Mouse (Mus musculus) left cerebral cortex, postnatal 10 days (tissue): ENCODE measurements around the gene Rraga. TPM values are rescaled to one million over a fixed set of nuclear protein-coding genes. Genes with fewer than 3 reads are reported as not detected.

ENCODE experiments used
- DNase-seq, 2 experiments: peaks; one replicate each; pipeline ENCODE4 v3.0.0; 2021 to 2022; ENCODE audit warnings: low spot score in 2 of 2, mixed read lengths in 1 of 2; ENCODE audit errors: extremely low spot score in 1 of 2
- intact Hi-C: fragments of 180-260 bp; cut with DNase I; formaldehyde crosslinking; loops from one replicate; pipeline ENCODE4 v1.15.1; 2025
- total RNA-seq, 2 experiments: library from RNA; stranded (reverse); gene quantifications; 2 replicates each; pipeline ENCODE4 v1.2.3; 2021

Rraga gene
- 100 to 1,000 TPM; 152 to 158 TPM for total RNA-seq

GRCm38 (mm10) chr4:86575283-86575983 is at the start of gene Rraga:
TSS of gene Rraga (plus strand) at chr4:86575668.
- DNase-seq, result peak; percentile 95 to 98
- intact Hi-C loops, result loop anchor here (5.0 kb wide), 2 partner anchors 37 to 122 kb away; partner anchors contain the start of gene Haus6

GRCm38 (mm10) chr4:86527162-86528136 is 48.0 kb upstream of the Rraga start:
- intact Hi-C loops, result no loop called here
- DNase-seq, result no peak

GRCm38 (mm10) chr4:86529161-86529560 is 46.3 kb upstream of the Rraga start:
- intact Hi-C loops, result no loop called here
- no peak for DNase-seq

GRCm38 (mm10) chr4:86533406-86534090 is 41.9 kb upstream of the Rraga start:
- intact Hi-C loops, result no loop called here
- DNase-seq, result no peak

GRCm38 (mm10) chr4:86534091-86534481 is 41.4 kb upstream of the Rraga start:
- DNase-seq, result no peak
- intact Hi-C loops, result no loop called here

GRCm38 (mm10) chr4:86537972-86538371 is 37.5 kb upstream of the Rraga start:
- no peak for DNase-seq
- intact Hi-C loops, result no loop called here

GRCm38 (mm10) chr4:86538936-86539335 is 36.5 kb upstream of the Rraga start:
- intact Hi-C loops, result no loop called here
- DNase-seq, result no peak

GRCm38 (mm10) chr4:86541573-86541972 is 33.9 kb upstream of the Rraga start:
- intact Hi-C loops, result loop anchor here (10.0 kb wide), 3 partner anchors 267 to 607 kb away; no protein-coding TSS in a partner anchor
- DNase-seq, result no peak

GRCm38 (mm10) chr4:86543999-86544398 is 31.5 kb upstream of the Rraga start:
- intact Hi-C loops, result loop anchor here (10.0 kb wide), 3 partner anchors 269 to 609 kb away; no protein-coding TSS in a partner anchor
- no peak for DNase-seq

- DNase-seq, result no peak
- intact Hi-C loops, result loop anchor here (2.0 to 10.0 kb wide), 4 partner anchors 271 to 715 kb away; no protein-coding TSS in a partner anchor
Measured at GRCm38 (mm10) chr4:86545615-86546014, 29.9 kb upstream of the Rraga start.

- intact Hi-C loops, result loop anchor here (10.0 kb wide), 3 partner anchors 274 to 614 kb away; no protein-coding TSS in a partner anchor
- DNase-seq, result no peak
Measured at GRCm38 (mm10) chr4:86548332-86548731, 27.1 kb upstream of the Rraga start.

- no peak for DNase-seq
- intact Hi-C loops, result loop anchor here (10.0 kb wide), 1 partner anchor 1390 kb away; no protein-coding TSS in a partner anchor
Measured at GRCm38 (mm10) chr4:86555035-86555707, 20.3 kb upstream of the Rraga start.

- intact Hi-C loops, result loop anchor here (10.0 kb wide), 1 partner anchor 1393 kb away; no protein-coding TSS in a partner anchor
- no peak for DNase-seq
Measured at GRCm38 (mm10) chr4:86557371-86557770, 18.1 kb upstream of the Rraga start.

- intact Hi-C loops, result loop anchor here (10.0 kb wide), 1 partner anchor 1393 kb away; no protein-coding TSS in a partner anchor
- DNase-seq, result no peak
Measured at GRCm38 (mm10) chr4:86558228-86558627, 17.2 kb upstream of the Rraga start, which contains the start of gene Saxo1. TSS of gene Saxo1 (minus strand) at chr4:86558328.

- intact Hi-C loops, result loop anchor here (10.0 kb wide), 1 partner anchor 1394 kb away; no protein-coding TSS in a partner anchor
- no peak for DNase-seq
Measured at GRCm38 (mm10) chr4:86559006-86559405, 16.5 kb upstream of the Rraga start.

- DNase-seq, result no peak
- intact Hi-C loops, result no loop called here
Measured at GRCm38 (mm10) chr4:86561061-86561460, 14.4 kb upstream of the Rraga start.

GRCm38 (mm10) chr4:86574939-86575282 is 557 bp upstream of the Rraga start:
- no peak for DNase-seq

GRCm38 (mm10) chr4:86576120-86576541 is 663 bp downstream of the Rraga start:
- intact Hi-C loops, result loop anchor here (5.0 kb wide), 2 partner anchors 36 to 121 kb away; partner anchors contain the start of gene Haus6
- DNase-seq, result peak in 1 of 2 experiments; percentile 39

More at GRCm38 (mm10) chr4:86574939-86575282, 557 bp upstream of the Rraga start:
- intact Hi-C loops, result loop anchor here (5.0 kb wide), 2 partner anchors 37 to 122 kb away; partner anchors contain the start of gene Haus6
